Mouse (Mus musculus): ENCODE measurements around the gene Tmem69.

Gene Tmem69
- long read RNA-seq, experiment 1, partial matches to known transcripts: 0 of 2 reads
- long read RNA-seq, experiment 1, other reads (novel, unspliced or antisense): 2 of 2 reads
- long read RNA-seq, experiment 2, partial matches to known transcripts: 0 of 4 reads
- long read RNA-seq, experiment 2, other reads (novel, unspliced or antisense): 1 of 4 reads

GRCm38 (mm10) chr4:116555413-116556300, at the start of gene Tmem69:
Gene Tmem69 (minus strand): TSS chr4:116555936.
- intact Hi-C loops (cut with DNase I): loop anchor here (10.0 kb wide), 1 partner anchor 91 kb away; the partner anchor contains the start of gene Mast2

- intact Hi-C loops (cut with DNase I): no loop called here
Measured at GRCm38 (mm10) chr4:116596978-116597881, 41.5 kb upstream of the Tmem69 start.

GRCm38 (mm10) chr4:116596379-116596778, 40.6 kb upstream of the Tmem69 start, which contains the start of gene Ccdc17:
Gene Ccdc17 (plus strand): TSS chr4:116596654.
- intact Hi-C loops (cut with DNase I): no loop called here

GRCm38 (mm10) chr4:116595793-116596192, 40.1 kb upstream of the Tmem69 start:
- intact Hi-C loops (cut with DNase I): no loop called here

GRCm38 (mm10) chr4:116558151-116558882, 2.6 kb upstream of the Tmem69 start:
- intact Hi-C loops (cut with DNase I): loop anchor here (10.0 kb wide), 1 partner anchor 94 kb away; the partner anchor contains the start of gene Mast2

GRCm38 (mm10) chr4:116557306-116558121, 1.8 kb upstream of the Tmem69 start, which contains the start of gene Gpbp1l1:
Gene Gpbp1l1 (plus strand): TSS chr4:116557658.
- intact Hi-C loops (cut with DNase I): loop anchor here (10.0 kb wide), 1 partner anchor 93 kb away; the partner anchor contains the start of gene Mast2

GRCm38 (mm10) chr4:116556561-116557305, 997 bp upstream of the Tmem69 start:
- intact Hi-C loops (cut with DNase I): loop anchor here (10.0 kb wide), 1 partner anchor 92 kb away; the partner anchor contains the start of gene Mast2

- intact Hi-C loops (cut with DNase I): loop anchor here (10.0 kb wide), 1 partner anchor 88 kb away; the partner anchor contains the start of gene Mast2
Measured at GRCm38 (mm10) chr4:116553035-116553434, 2.7 kb downstream of the Tmem69 start.

GRCm38 (mm10) chr4:116550432-116550831, 5.3 kb downstream of the Tmem69 start:
- intact Hi-C loops (cut with DNase I): loop anchor here (10.0 kb wide), 1 partner anchor 86 kb away; the partner anchor contains the start of gene Mast2

- intact Hi-C loops (cut with DNase I): no loop called here
Measured at GRCm38 (mm10) chr4:116537737-116538136, 18.0 kb downstream of the Tmem69 start.

GRCm38 (mm10) chr4:116536351-116536750, 19.4 kb downstream of the Tmem69 start:
- intact Hi-C loops (cut with DNase I): no loop called here

GRCm38 (mm10) chr4:116531109-116531508, 24.6 kb downstream of the Tmem69 start:
- intact Hi-C loops (cut with DNase I): no loop called here

GRCm38 (mm10) chr4:116507425-116508218, 48.1 kb downstream of the Tmem69 start, which contains the start of gene Ipp:
Gene Ipp (plus strand): TSS chr4:116507549.
- intact Hi-C loops (cut with DNase I): loop anchor here (5.0 kb wide), 1 partner anchor 45 kb away; the partner anchor contains the start of gene Mast2

- intact Hi-C loops (cut with DNase I): loop anchor here (5.0 kb wide), 1 partner anchor 45 kb away; the partner anchor contains the start of gene Mast2
Measured at GRCm38 (mm10) chr4:116506886-116507424, 48.8 kb downstream of the Tmem69 start.

Data from adrenal gland (tissue).